Mouse (Mus musculus): ENCODE results near the gene Hdlbp. TPM values are rescaled to one million over a fixed set of nuclear protein-coding genes. Genes with fewer than 3 reads are reported as not detected.

Gene Hdlbp
- polyA plus RNA-seq (2014; fragmentation: Illumina TruSeq; extraction: RNeasy Lipid Tissue Mini Kit (QIAGEN cat#74804); ENCODE audit: low read depth, low replicate concordance), result 107 TPM

DNA sequence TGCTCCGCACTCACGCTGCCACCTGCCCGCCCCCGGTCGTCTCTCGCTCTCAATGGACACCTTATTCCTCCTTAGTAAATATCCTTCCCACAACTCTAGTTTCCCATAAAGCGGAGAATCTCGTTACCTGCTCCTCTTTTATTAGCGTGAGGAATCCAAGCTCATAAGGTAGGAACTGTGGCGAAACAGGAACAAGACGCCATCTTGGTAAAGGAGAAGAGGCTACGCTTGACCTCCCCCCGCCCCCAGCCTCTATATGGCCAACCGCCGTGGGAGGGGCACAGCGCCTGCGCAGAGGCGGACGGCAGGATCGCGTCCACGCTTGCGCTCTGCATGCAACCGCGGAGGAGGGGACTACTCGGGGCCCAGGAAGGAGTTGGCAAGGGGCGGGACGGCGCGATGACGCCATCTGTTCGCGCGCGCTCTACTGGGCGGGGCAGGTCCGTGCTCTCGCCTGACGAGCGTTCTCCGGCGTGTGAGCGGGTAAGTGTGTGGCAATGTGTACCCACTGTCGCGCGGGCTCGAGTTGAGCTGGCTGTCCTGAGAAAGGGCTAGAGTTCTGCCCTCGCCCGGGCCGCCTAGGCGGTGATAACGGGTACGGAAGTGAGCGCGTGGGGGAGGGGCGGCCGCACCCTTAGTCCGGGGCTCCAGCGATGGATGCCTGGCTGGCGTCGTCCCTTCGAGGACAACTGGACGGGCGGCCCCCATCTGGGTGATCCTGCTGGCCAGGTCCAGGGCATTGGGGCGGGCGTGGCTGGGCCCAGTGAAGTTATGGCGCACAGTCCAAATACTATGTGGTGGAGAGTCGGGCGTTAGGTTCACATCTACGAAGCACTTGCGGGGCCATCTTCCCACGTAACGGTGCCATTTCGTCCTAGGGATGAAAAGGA lies at the start of gene Hdlbp:
Gene Hdlbp (minus strand): TSS at position 230 of the 890 bp plus-strand sequence.

DNA sequence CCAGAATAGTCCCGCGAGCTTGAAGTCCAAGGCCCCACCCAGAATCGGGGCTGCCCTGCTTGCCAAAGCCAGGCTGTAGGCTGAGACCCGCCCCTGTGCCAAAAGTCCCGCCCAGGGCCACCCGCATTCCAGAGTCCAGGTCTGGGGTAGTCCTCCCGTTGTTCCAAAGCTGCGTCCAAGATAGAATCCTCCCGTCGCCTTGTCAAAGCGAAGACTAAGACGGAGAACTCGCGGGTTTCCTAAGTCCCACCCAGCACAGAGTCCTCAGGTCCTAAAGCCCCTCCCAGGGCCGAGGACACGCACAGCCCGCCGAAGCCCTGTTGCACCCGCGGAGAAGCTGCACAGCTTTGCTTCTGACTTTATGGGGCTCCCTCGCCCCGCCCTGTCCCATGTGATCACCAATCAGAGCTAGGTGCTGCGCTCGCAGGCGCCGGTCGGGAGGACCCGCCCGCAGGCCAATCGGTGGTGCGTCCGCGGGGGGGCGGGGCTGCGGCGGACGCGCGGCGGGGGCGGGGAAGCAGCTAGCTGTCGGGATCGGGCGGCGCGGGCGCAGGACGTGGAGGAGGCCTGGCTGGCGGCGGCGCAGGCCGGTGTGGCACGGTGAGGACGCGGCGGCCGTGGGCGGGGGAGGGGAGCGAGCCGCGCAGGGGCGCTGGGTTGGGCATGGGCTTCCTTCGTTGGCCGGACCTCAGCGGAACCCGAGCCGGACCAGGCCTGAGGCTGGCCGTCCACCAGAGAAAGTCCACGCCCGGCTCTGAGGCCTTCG lies 33.2 kb upstream of the Hdlbp start, which contains the start of gene Farp2:
Gene Farp2 (plus strand): TSS at position 495 of the 766 bp plus-strand sequence.

DNA sequence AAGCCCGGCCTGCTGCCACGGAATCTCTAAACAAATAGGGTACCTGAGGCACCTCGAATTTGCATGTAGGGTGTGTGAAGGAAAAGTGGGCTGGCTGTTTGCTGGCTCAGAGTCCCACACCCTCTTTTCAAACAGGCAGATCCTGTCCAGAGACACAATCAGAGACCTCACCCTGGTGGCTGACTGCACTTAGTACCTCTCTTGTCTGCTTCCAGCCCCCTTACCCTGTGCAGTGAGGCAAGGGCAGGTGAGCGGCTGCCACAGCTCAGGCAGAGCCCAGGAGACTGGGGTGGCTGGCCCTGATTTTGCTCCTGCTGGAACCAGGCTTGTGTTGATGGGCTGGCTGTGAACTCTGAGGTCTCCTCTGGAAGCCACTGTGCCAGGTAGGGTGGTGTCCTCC lies 105.0 kb downstream of the Hdlbp start, which contains the start of gene Ano7:
Gene Ano7 (plus strand): TSS at position 266 of the 400 bp plus-strand sequence.

Other genes with a start within 250 kb of the Hdlbp start
- 13.5 TPM for gene Sned1, start 243.0 kb downstream of the Hdlbp start, polyA plus RNA-seq (2014; fragmentation: Illumina TruSeq; extraction: RNeasy Lipid Tissue Mini Kit (QIAGEN cat#74804); ENCODE audit: low read depth, low replicate concordance)
- gene Mterf4, start 172.9 kb downstream of the Hdlbp start, polyA plus RNA-seq (2014; fragmentation: Illumina TruSeq; extraction: RNeasy Lipid Tissue Mini Kit (QIAGEN cat#74804); ENCODE audit: low read depth, low replicate concordance), result 21.8 TPM
- gene Ppp1r7, start 136.0 kb downstream of the Hdlbp start, polyA plus RNA-seq (2014; fragmentation: Illumina TruSeq; extraction: RNeasy Lipid Tissue Mini Kit (QIAGEN cat#74804); ENCODE audit: low read depth, low replicate concordance), result 79.3 TPM
- gene Pask, start 135.3 kb downstream of the Hdlbp start, polyA plus RNA-seq (2014; fragmentation: Illumina TruSeq; extraction: RNeasy Lipid Tissue Mini Kit (QIAGEN cat#74804); ENCODE audit: low read depth, low replicate concordance), result 0.32 TPM
- not detected for gene Ano7, start 104.9 kb downstream of the Hdlbp start, polyA plus RNA-seq (2014; fragmentation: Illumina TruSeq; extraction: RNeasy Lipid Tissue Mini Kit (QIAGEN cat#74804); ENCODE audit: low read depth, low replicate concordance)
- 16.4 TPM for gene Farp2, start 33.3 kb upstream of the Hdlbp start, polyA plus RNA-seq (2014; fragmentation: Illumina TruSeq; extraction: RNeasy Lipid Tissue Mini Kit (QIAGEN cat#74804); ENCODE audit: low read depth, low replicate concordance)
- gene Stk25, start 179.8 kb upstream of the Hdlbp start, polyA plus RNA-seq (2014; fragmentation: Illumina TruSeq; extraction: RNeasy Lipid Tissue Mini Kit (QIAGEN cat#74804); ENCODE audit: low read depth, low replicate concordance), result 9.8 TPM
- 0.93 TPM for gene Bok, start 206.8 kb upstream of the Hdlbp start, polyA plus RNA-seq (2014; fragmentation: Illumina TruSeq; extraction: RNeasy Lipid Tissue Mini Kit (QIAGEN cat#74804); ENCODE audit: low read depth, low replicate concordance)